Mouse (Mus musculus): ENCODE measurements around the gene Trim27. TPM values are rescaled to one million over a fixed set of nuclear protein-coding genes. Genes with fewer than 3 reads are reported as not detected.

Trim27 gene
- total RNA-seq (2023): 35.7 and 48.7 TPM in 2 replicates

GRCm38 (mm10) chr13:21179367-21179723 lies at the start of gene Trim27:
Trim27 (plus strand) TSS chr13:21179445.

GRCm38 (mm10) chr13:21145767-21146166 lies 33.5 kb upstream of the Trim27 start, which contains the start of gene Olfr1368:
Olfr1368 (minus strand) TSS chr13:21145867.

Other genes starting within 250 kb of the Trim27 start
- not detected in 2 replicates for gene Olfr1370, start 104.5 kb upstream of the Trim27 start, total RNA-seq (2023)
- not detected in 2 replicates for gene Olfr1369-ps1, start 68.0 kb upstream of the Trim27 start, total RNA-seq (2023)
- gene Olfr263, start 49.8 kb upstream of the Trim27 start, total RNA-seq (2023): not detected in 2 replicates
- gene Olfr1368, start 33.6 kb upstream of the Trim27 start, total RNA-seq (2023): not detected in 2 replicates
- gene Gpx5, start 113.3 kb downstream of the Trim27 start, total RNA-seq (2023): not detected in 2 replicates
- not detected in 2 replicates for gene Gpx6, start 132.7 kb downstream of the Trim27 start, total RNA-seq (2023)
- not detected in 2 replicates for gene Olfr1367, start 167.5 kb downstream of the Trim27 start, total RNA-seq (2023)
- gene Zscan12, start 183.4 kb downstream of the Trim27 start, total RNA-seq (2023): 1.3 and 2.0 TPM in 2 replicates
- 20.2 and 21.4 TPM in 2 replicates for gene Zkscan3, start 223.3 kb downstream of the Trim27 start, total RNA-seq (2023)